Mouse (Mus musculus) thymus, adult 18-20 months (tissue): ENCODE measurements around the gene Mroh2a.

ENCODE experiments used
- DNase-seq, 2 experiments: peaks; one replicate each; pipeline ENCODE4 v3.0.0; 2022; ENCODE audit warnings: mixed read lengths in 2 of 2

Mroh2a gene

GRCm38 (mm10) chr1:88237311-88237710, 10.5 kb downstream of the Mroh2a start:
- no peak for DNase-seq

- DNase-seq: no peak
Measured at GRCm38 (mm10) chr1:88238771-88239170, 12.0 kb downstream of the Mroh2a start.

GRCm38 (mm10) chr1:88240072-88240471, 13.3 kb downstream of the Mroh2a start:
- no peak for DNase-seq

- no peak for DNase-seq
Measured at GRCm38 (mm10) chr1:88240579-88240978, 13.8 kb downstream of the Mroh2a start.

- no peak for DNase-seq
Measured at GRCm38 (mm10) chr1:88243861-88244260, 17.1 kb downstream of the Mroh2a start.

DNA sequence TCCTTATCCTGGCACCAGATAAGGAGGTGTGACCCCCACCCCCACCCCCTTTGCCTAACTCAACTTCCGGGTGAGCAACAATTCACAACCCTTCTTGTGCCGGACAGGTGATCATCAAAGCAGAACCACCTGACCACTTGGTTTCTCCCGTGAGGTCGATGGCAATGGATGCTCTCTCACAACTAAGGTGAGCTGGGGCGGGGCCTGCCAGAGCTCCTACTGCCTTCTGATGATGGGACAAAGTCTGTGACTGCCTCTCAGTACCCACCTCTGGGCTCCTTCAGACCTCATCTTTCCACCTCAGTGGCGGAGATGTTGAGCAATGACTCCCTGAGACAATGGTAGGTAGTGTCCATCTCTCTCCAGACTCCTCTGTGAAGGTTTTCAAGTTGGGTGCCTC, 19.1 kb downstream of the Mroh2a start:
- DNase-seq: no peak

DNA sequence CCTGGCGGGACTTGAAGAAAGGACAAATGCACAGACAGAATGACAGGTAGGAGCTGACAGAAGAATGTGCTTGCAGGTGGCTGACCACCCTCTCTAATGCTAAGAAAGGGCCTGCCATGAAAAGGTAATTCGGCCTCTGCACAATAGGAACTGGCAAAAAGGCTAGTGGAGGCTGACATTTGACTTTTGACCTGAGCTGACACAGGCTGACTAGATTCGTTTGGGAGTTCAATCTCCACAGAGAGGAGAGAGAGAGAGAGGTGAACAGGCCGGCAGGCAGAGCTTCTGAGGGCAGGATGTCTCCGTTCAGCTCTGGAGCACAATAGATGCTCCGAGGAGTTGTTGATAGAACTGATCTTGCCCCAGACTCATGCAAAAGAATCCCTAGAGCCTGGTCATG, 19.6 kb downstream of the Mroh2a start:
- no peak for DNase-seq

DNA sequence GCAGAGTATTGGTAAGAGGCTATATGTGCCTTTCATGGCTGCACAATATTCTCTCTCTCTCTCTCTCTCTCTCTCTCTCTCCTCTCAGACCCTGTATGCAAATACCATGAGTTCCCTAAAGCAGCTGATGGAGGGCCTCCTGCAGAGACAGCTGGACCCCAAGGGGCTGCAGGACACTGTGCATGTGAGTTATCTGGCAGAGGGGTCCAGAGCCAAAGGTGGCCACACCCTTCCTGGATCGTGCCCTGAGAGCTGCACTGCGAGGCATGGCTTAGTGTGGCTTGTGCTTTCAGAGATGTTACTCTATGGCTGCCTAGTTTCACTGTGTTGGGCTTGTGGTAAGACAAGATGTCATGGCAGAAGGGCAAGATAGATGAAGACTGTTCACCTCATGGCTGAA, 20.9 kb downstream of the Mroh2a start:
- no peak for DNase-seq

GRCm38 (mm10) chr1:88248658-88249057, 21.9 kb downstream of the Mroh2a start:
- no peak for DNase-seq

GRCm38 (mm10) chr1:88249596-88249995, 22.8 kb downstream of the Mroh2a start:
- DNase-seq: no peak

- no peak for DNase-seq
Measured at GRCm38 (mm10) chr1:88250023-88250422, 23.2 kb downstream of the Mroh2a start.

- no peak for DNase-seq
Measured at GRCm38 (mm10) chr1:88253106-88253505, 26.3 kb downstream of the Mroh2a start.

- no peak for DNase-seq
Measured at GRCm38 (mm10) chr1:88253540-88253939, 26.8 kb downstream of the Mroh2a start.

- no peak for DNase-seq
Measured at GRCm38 (mm10) chr1:88254793-88255465, 28.1 kb downstream of the Mroh2a start.

DNA sequence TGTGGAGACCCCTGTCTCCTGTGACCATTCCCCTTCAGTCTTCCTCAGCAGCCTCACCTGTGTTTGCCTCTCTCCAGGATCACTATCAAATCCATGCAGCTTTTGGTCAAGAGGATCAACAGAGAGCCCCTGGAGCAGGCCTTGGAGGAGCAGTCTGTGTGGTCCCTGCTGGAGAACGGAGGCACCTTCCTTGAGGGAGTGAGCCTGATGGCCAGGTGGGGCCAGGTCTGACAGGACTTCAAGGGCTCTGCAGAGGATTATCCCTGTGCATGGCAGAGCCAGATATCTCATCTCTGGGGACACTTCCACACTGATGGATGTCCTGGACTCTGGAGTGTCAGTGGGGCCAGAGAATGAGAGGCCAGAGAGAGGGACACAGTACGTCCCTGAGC, 28.7 kb downstream of the Mroh2a start:
- DNase-seq: no peak

GRCm38 (mm10) chr1:88255989-88256754, 29.4 kb downstream of the Mroh2a start:
- DNase-seq: no peak

GRCm38 (mm10) chr1:88256886-88257663, 30.3 kb downstream of the Mroh2a start:
- DNase-seq: no peak

DNA sequence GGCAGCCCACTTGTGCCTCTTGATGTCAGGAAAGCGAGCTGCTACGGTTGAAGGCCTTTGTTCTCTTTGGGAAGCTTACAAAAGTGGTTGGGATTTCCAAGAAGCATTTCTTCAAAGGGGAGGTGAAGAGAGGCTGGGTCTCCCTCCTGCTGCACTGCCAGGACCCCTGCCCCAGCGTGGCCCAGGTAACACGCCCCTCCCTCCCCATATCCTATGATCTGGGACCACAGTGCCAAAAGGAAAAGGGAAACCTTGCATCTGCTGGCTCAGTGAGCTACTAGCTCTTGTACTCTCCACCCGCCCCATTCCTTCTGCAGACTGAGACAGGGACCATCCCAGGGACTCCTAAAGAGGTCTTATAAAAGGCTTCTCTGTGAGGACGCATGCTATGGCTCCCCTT, 30.9 kb downstream of the Mroh2a start:
- no peak for DNase-seq

DNA sequence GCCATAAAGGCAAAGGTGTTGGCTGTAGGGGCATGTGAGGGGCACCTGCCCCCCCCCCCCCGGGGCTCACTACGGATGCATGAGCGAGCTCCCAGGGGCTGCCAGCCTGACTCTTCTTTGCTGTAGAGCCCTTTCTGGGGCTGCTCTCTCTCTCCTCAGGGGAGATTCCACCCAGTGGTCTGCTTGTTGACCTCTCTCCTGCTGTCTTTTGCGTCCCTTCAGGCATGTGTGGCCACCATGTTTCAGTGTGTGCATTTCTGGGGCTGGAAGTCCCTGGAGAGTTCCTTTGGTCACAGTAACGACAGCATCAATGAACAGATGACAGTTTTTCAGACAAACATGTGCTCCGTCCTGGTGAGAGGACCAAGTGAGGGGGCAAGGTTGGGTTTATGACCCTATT, 31.6 kb downstream of the Mroh2a start:
- no peak for DNase-seq

GRCm38 (mm10) chr1:88258881-88259642, 32.3 kb downstream of the Mroh2a start:
- DNase-seq: no peak

GRCm38 (mm10) chr1:88259643-88260024, 32.8 kb downstream of the Mroh2a start:
- peak in 1 of 2 experiments; percentile 32 for DNase-seq

GRCm38 (mm10) chr1:88260114-88260513, 33.3 kb downstream of the Mroh2a start:
- DNase-seq: peak in 1 of 2 experiments; percentile 27
